Mouse (Mus musculus) cerebellum, adult 2 months (tissue): ENCODE measurements around the gene Mkrn1. TPM values are rescaled to one million over a fixed set of nuclear protein-coding genes. Genes with fewer than 3 reads are reported as not detected.
"Not testable (repeated sequence)": the region's sequence is repeated elsewhere in the genome, so short reads cannot be mapped to it uniquely, and the experiment has no call there.

Experiments
- DNase-seq, 2 experiments: peaks; one replicate each; pipeline ENCODE4 v3.0.0; 2021
- H3K27ac ChIP-seq: fragments of 200-500 bp; 2 replicates; pipeline ENCODE4 v1.5.1; 2012; ENCODE audit warnings: low read length, control low read depth, inconsistent platforms; ENCODE audit not compliant: insufficient read depth
- H3K27me3 ChIP-seq: fragments of 200-500 bp; 2 replicates; pipeline ENCODE4 v1.6.1; 2012; ENCODE audit warnings: inconsistent platforms, mild to moderate bottlenecking, low read length, moderate library complexity; ENCODE audit not compliant: control insufficient read depth, insufficient read depth
- H3K4me1 ChIP-seq: fragments of 200-500 bp; 2 replicates; pipeline ENCODE4 v1.6.1; 2011; ENCODE audit warnings: low read length; ENCODE audit not compliant: control insufficient read depth, insufficient read depth
- H3K4me3 ChIP-seq: fragments of 200-500 bp; replicated peaks from 2 replicates; pipeline ENCODE3; 2011; ENCODE audit warnings: mild to moderate bottlenecking, low read depth, low read length, control low read depth; ENCODE audit not compliant: insufficient read depth
- CTCF ChIP-seq: fragments of 200-500 bp; IDR thresholded peaks from 2 replicates; pipeline ENCODE4 v1.5.1; 2011; ENCODE audit warnings: low read depth, mild to moderate bottlenecking, control low read depth, low read length, moderate library complexity, borderline replicate concordance; ENCODE audit not compliant: insufficient read depth
- POLR2A ChIP-seq: fragments of 200-500 bp; IDR thresholded peaks from 2 replicates; pipeline ENCODE4 v1.6.1; 2011; ENCODE audit warnings: low read length, control low read depth, borderline replicate concordance; ENCODE audit not compliant: insufficient read depth
- WGBS: fragments of 180-500 bp; shearing (Covaris S2); methylation state at CpG from one replicate; pipeline ENCODE4 v1.1.7; 2018; 5-methylcytosine and 5-hydroxymethylcytosine counted together
- polyA plus RNA-seq: library from polyadenylated mRNA; depleted of rRNA; stranded (reverse); fragments of >200 nt; gene quantifications from 2 replicates; pipeline ENCODE4 v1.2.3, GENCODE M21; 2012

The Mkrn1 gene
- polyA plus RNA-seq, 1 experiment: 137 TPM

DNA sequence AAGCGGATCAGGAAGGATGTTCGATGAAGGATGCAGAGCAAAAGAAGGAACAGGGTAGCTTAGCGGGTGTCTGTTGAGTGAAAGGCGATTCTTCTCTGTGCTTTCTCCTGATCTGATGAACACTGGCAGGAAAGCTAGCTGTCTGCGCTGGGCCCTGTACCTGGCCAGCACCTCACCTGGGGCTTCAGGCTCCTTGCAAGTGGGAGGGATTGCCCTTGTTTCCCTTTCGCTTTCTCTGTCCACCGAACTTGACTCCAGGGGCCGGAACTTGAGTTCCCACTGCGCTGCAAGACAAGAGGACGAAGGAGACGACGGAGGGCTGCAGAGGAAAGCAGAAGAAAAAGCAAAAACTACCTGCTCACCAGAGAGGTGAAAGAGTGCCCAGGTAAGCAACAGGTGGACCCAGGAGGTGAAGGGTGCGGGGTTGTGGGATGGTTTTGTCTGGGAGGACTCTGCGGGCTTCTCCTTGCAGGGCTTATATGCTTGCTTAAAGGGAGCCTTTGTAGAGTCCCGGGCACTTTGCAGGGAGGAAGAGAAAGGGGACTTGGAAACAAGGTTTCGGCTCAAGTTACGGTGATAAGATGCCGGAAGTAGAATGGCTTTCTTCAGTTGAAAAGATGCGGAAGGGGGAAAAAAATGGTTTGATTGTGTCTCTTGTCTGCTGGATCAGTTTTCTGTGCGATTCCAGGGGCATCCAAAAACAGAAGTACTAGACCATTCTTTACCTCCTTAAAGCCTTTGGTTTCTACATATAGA, 39.0 kb downstream of the Mkrn1 start, which contains the start of gene Rab19:
Rab19 (plus strand) TSS at position 51 of the 756 bp plus-strand sequence.
- H3K27me3 ChIP-seq: no peaks in the 10 kb centered on the region
- no peak within 1 kb of the TSS for H3K4me3 ChIP-seq
- H3K4me1 ChIP-seq: peaks cover 5% of the 10 kb centered on the region; the same call in 1 of the 2 replicates
- TF ChIP-seq POLR2A: no peak
- TF ChIP-seq CTCF: no peak
- DNase-seq: no peak
- WGBS: 23% methylated on average over 20 of the region's 20 CpGs
- no peak within 1 kb of the TSS for H3K27ac ChIP-seq

DNA sequence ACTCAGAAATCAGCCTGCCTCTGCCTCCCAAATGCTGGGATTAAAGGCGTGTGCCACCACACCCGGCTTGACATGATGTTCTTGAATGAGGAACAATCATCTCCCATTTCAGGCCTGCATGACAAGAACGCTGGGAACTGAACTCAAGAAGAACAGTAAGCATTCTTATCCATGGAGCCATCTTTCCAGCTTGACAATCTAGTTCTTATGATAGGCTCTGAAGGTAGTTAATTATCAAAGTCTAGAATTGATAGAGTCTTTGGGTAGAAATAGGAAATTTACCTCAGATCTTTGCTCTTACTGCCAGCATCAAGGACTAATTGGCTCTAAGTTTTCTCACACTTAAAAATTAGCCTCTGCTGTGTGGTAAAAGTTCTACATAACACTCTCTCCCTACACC, 40.0 kb downstream of the Mkrn1 start:
- no peaks in the 10 kb centered on the region for H3K27me3 ChIP-seq
- no peak overlapping the region for H3K4me3 ChIP-seq
- peaks cover 5% of the 10 kb centered on the region; the same call in 1 of the 2 replicates for H3K4me1 ChIP-seq
- H3K27ac ChIP-seq: no peak overlapping the region
- no peak for DNase-seq
- TF ChIP-seq POLR2A: no peak
- TF ChIP-seq CTCF: no peak
- WGBS: 90% methylated on average over 3 of the region's 3 CpGs

DNA sequence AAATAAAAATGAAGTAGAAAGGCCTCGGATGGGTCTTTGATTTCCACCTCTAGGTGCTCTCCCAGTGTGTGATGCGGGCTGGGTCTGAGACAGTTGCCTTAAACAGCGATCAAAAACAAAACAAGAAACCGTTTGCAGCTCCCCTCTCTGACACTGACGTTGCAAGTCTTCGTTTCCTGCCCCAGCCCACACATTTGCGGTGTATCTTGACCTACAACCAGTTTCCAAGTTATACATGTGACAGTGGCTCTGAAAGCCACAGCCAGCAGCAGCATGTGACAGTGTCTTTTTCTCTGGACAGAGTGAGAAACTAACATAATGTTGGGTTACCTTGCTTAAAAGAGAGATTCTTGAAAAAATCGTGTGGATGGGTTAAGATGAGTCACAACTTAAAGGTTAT, 40.5 kb downstream of the Mkrn1 start:
- 88% methylated on average over 8 of the region's 8 CpGs for WGBS
- DNase-seq: no peak
- no peak overlapping the region for H3K4me3 ChIP-seq
- TF ChIP-seq POLR2A (no peak), CTCF (no peak)
- peaks cover 5% of the 10 kb centered on the region; the same call in 1 of the 2 replicates for H3K4me1 ChIP-seq
- no peaks in the 10 kb centered on the region for H3K27me3 ChIP-seq
- no peak overlapping the region for H3K27ac ChIP-seq

DNA sequence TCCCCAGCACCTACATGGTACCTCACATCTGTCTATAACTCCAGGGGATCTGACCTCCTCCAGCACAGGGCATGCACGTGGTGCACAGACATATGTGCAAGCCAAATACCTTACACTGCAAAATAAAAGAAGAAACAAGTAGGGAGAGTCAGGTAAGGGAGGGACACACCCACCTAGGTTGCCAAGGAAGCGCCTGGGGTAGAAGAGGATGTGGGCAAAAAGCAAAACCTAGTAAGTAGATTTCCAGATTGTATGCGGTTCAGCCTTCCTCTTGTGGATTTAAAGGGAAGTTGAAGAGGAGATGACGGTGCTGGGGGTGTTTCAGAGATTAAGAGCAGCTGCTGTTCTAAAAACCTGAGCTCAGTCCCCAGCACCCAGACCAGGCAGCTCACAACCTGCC, 41.0 kb downstream of the Mkrn1 start:
- H3K27ac ChIP-seq: no peak overlapping the region
- peaks cover 5% of the 10 kb centered on the region for H3K4me1 ChIP-seq
- no peak overlapping the region for H3K4me3 ChIP-seq
- H3K27me3 ChIP-seq: no peaks in the 10 kb centered on the region
- WGBS: 69% methylated on average over 4 of the region's 4 CpGs
- no peak for TF ChIP-seq CTCF
- no peak for TF ChIP-seq POLR2A
- no peak for DNase-seq

DNA sequence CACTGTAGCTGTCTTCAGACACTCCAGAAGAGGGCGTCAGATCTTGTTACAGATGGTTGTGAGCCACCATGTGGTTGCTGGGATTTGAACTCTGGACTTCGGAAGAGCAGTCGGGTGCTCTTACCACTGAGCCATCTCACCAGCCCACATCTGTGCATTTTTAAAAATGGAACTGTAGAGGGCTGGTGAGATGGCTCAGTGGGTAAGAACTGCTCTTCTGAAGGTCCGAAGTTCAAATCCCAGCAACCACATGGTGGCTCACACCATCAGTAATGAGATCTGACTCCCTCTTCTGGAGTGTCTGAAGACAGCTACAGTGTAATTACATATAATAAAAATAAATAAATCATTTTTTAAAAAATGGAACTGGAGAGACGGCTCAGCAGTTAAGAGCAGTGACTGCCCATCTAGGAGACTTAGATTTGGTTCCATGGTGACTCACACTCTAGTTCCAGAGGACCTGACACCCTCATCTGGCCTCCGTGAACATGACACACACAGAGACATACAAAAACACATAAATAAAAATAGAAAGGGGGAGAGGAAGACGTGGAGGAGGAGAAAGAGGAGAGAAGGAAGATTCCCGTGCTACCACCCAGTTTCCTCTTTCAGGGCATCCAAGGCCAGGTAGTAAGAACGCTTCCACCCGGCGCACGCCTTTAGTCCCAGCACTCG, 42.0 kb downstream of the Mkrn1 start:
- not testable (repeated sequence) for H3K4me3 ChIP-seq, H3K4me1 ChIP-seq, DNase-seq, H3K27ac ChIP-seq, H3K27me3 ChIP-seq
- whole genome bisulfite sequencing: 75% methylated on average over 13 of the region's 13 CpGs

DNA sequence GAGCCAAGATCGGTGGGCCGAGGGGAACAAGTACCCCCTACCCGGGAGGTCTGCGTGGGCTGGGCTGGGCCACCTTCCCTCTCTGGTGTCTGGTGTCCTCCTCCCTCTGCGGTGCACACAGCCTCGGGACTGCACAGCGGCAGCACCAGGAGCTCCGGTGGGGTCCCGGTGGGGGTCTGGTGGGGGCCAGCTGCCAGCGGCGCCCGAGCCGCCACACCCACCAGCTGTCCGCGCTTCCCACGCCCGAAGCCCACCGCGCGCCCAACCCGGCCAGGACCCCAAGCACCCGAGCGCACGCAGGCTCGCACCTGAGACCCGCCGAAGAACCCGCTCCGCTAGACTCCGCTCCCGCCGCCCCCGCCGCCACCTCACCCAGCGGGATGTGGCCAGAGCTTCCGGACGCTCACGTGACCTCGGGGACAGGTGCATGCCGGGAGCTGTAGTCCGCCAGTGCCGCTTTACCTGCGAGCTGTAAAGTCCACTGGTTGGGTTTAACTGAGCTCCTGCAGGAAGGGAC, 42.9 kb downstream of the Mkrn1 start, which contains the start of gene Slc37a3:
Slc37a3 (minus strand) TSS at position 365 of the 517 bp plus-strand sequence.
- peaks cover 5% of the 10 kb centered on the region for H3K4me1 ChIP-seq

DNA sequence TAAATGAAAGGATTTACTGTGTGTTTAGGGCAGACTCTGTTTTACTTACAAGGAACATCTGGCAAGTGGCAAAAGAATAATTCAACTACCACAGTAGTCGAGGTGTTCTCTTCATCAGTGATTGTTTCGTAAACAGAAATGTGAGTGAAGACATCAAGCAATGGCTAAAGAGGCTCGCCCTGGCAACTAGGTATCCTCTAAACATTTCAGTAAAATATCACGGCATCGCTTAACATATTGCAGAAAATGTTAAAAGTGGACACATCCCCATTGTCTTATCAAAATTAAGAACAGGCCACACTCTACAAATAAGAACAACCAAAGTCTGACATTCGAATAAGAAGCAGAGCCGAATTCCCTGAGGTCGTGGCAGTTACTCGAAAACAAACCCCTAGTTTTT, 43.5 kb downstream of the Mkrn1 start:
- WGBS: 5% methylated on average over 9 of the region's 9 CpGs
- Histone ChIP-seq H3K4me3 (peak overlapping the region; percentile 96), H3K27ac (0 out of 2 replicates have a peak overlapping the region, but pooled peaks have one; percentile 77), H3K4me1 (peaks cover 5% of the 10 kb centered on the region), H3K27me3 (no peaks in the 10 kb centered on the region)
- no peak for TF ChIP-seq CTCF
- TF ChIP-seq POLR2A: no peak
- no peak for DNase-seq

More for the DNA sequence above, 42.9 kb downstream of the Mkrn1 start, which contains the start of gene Slc37a3:
- Histone ChIP-seq H3K4me3 (peak within 1 kb of the TSS; percentile 96), H3K27ac (peak within 1 kb of the TSS; percentile 77; the same call in 1 of the 2 replicates), H3K27me3 (no peaks in the 10 kb centered on the region)
- TF ChIP-seq CTCF: no peak
- peak; percentile 73 for TF ChIP-seq POLR2A
- peak; percentile 90 to 91 for DNase-seq
- WGBS: under 1% methylated on average over 42 of the region's 43 CpGs
